Mouse (Mus musculus) G1E (cell line): ENCODE measurements around the gene Spata31d1b.

Experiments used
- CTCF ChIP-seq: IDR thresholded peaks from 2 replicates; pipeline ENCODE4 v1.5.1; 2012; ENCODE audit warnings: low read depth, low read length, inconsistent platforms, mixed read lengths
- GATA1 ChIP-seq: IDR thresholded peaks from 2 replicates; pipeline ENCODE4 v1.6.1; 2012; ENCODE audit warnings: borderline replicate concordance, low read length, inconsistent platforms, mixed read lengths
- GATA2 ChIP-seq: IDR thresholded peaks from 2 replicates; pipeline ENCODE4 v1.6.1; 2012; ENCODE audit warnings: low read depth, low read length, inconsistent platforms, borderline replicate concordance
- TAL1 ChIP-seq: conservative IDR thresholded peaks from 2 replicates; pipeline ENCODE4 v1.6.1; 2012; ENCODE audit warnings: low read depth, low read length, inconsistent platforms, mixed read lengths

- no peak for TF ChIP-seq CTCF
- TF ChIP-seq TAL1: no peak
- TF ChIP-seq GATA1: no peak
- TF ChIP-seq GATA2: no peak
Observed at GRCm38 (mm10) chr13:59733936-59734335, 21.9 kb downstream of the Spata31d1b start.
